Mouse (Mus musculus) embryonic facial prominence, embryonic 14.5 days (tissue): Measurements from ENCODE around the gene Usp42. TPM values are rescaled to one million over a fixed set of nuclear protein-coding genes. Genes with fewer than 3 reads are reported as not detected.

Experiments
- ATAC-seq: fragments of 200-750 bp; cut with Nextera tagmentation; 2 replicates; pipeline ENCODE4 v1.8.0; 2017; ENCODE audit warnings: low read depth, moderate number of reproducible peaks, moderate TSS enrichment
- DNase-seq: peaks from one replicate; pipeline ENCODE4 v3.0.0-alpha.2; 2015; ENCODE audit warnings: low spot score
- H3K27ac ChIP-seq: fragments of 300-500 bp; sonication (generic); replicated peaks from 2 replicates; pipeline ENCODE4 v1.5.1; 2014; ENCODE audit warnings: low read depth, mild to moderate bottlenecking, low read length, moderate library complexity
- H3K27me3 ChIP-seq: fragments of 300-500 bp; sonication (generic); replicated peaks from 2 replicates; pipeline ENCODE4 v1.6.1; 2014; ENCODE audit warnings: low read length; ENCODE audit not compliant: control insufficient read depth, insufficient read depth
- H3K36me3 ChIP-seq: fragments of 300-500 bp; sonication (generic); 2 replicates; pipeline ENCODE4 v1.6.1; 2014; ENCODE audit warnings: low read length, mixed read lengths; ENCODE audit not compliant: control insufficient read depth, insufficient read depth
- H3K4me1 ChIP-seq: fragments of 300-500 bp; sonication (generic); 2 replicates; pipeline ENCODE4 v1.6.1; 2014; ENCODE audit warnings: antibody characterized with exemption, low read length; ENCODE audit not compliant: control insufficient read depth, insufficient read depth
- H3K4me2 ChIP-seq: fragments of 300-500 bp; sonication (generic); 2 replicates; pipeline ENCODE4 v1.6.1; 2014; ENCODE audit warnings: low read depth, mild to moderate bottlenecking, low read length, moderate library complexity, mixed read lengths
- H3K4me3 ChIP-seq: fragments of 300-500 bp; sonication (generic); 2 replicates; pipeline ENCODE4 v1.5.1; 2014; ENCODE audit warnings: low read depth, mild to moderate bottlenecking, low read length
- H3K9ac ChIP-seq: fragments of 300-500 bp; sonication (generic); 2 replicates; pipeline ENCODE4 v1.6.1; 2014; ENCODE audit warnings: low read depth, mild to moderate bottlenecking, low read length, moderate library complexity, mixed read lengths
- H3K9me3 ChIP-seq: fragments of 300-500 bp; sonication (generic); 2 replicates; pipeline ENCODE4 v1.6.1; 2016; ENCODE audit warnings: low read length; ENCODE audit not compliant: control insufficient read depth
- WGBS: fragments of 180-500 bp; shearing (Covaris S2); extraction: QIAGEN DNeasy Blood & Tissue Kit; methylation state at CpG from one replicate; pipeline ENCODE4 v1.1.7; 2014; 5-methylcytosine and 5-hydroxymethylcytosine counted together
- polyA plus RNA-seq: library from polyadenylated mRNA; unstranded; fragments of >200 nt; fragmentation: Nextera tagmentation; extraction: Ambion mirVana; gene quantifications from 2 replicates; pipeline ENCODE4 v1.2.1, GENCODE M21; 2014

Usp42 gene
- 18.1 and 19.2 TPM in 2 replicates for polyA plus RNA-seq

GRCm38 (mm10) chr5:143732180-143732891 lies at the start of gene Usp42:
Gene Usp42, minus strand, starts transcription at chr5:143732280.
- peak within 1 kb of the TSS; percentile 90 for H3K4me3 ChIP-seq
- H3K27ac ChIP-seq = peak within 1 kb of the TSS; percentile 90
- ATAC-seq = peak; percentile 99
- H3K9me3 ChIP-seq = no peaks in the 10 kb centered on the region
- peaks cover 3% of the 10 kb centered on the region; the same call in 1 of the 2 replicates for H3K4me1 ChIP-seq
- under 1% methylated on average over 20 of the region's 82 CpGs for WGBS
- H3K9ac ChIP-seq = peak within 1 kb of the TSS; percentile 98
- DNase-seq = peak; percentile 99
- H3K4me2 ChIP-seq = peak within 1 kb of the TSS; percentile 79
- peaks cover 5% of the 10 kb centered on the region for H3K36me3 ChIP-seq
- no peaks in the 10 kb centered on the region for H3K27me3 ChIP-seq

GRCm38 (mm10) chr5:143760508-143760907 lies 28.4 kb upstream of the Usp42 start:
- Histone ChIP-seq H3K9me3 (no peaks in the 10 kb centered on the region), H3K4me3 (no peak overlapping the region), H3K4me2 (no peak overlapping the region), H3K27ac (no peak overlapping the region), H3K36me3 (no peaks in the 10 kb centered on the region), H3K27me3 (no peaks in the 10 kb centered on the region), H3K4me1 (peaks cover 7% of the 10 kb centered on the region), H3K9ac (no peak overlapping the region)
- DNase-seq (no peak), ATAC-seq (no peak)
- 97% methylated on average over 3 of the region's 3 CpGs for WGBS

- no peak for DNase-seq
- 86% methylated on average over 8 of the region's 8 CpGs for WGBS
- H3K9ac ChIP-seq = no peak overlapping the region
- H3K4me2 ChIP-seq = 0 out of 2 replicates have a peak overlapping the region, but pooled peaks have one; percentile 69
- no peaks in the 10 kb centered on the region for H3K9me3 ChIP-seq
- no peaks in the 10 kb centered on the region for H3K27me3 ChIP-seq
- ATAC-seq = no peak
- no peaks in the 10 kb centered on the region for H3K36me3 ChIP-seq
- no peak overlapping the region for H3K4me3 ChIP-seq
- H3K4me1 ChIP-seq = peaks cover 7% of the 10 kb centered on the region
- no peak overlapping the region for H3K27ac ChIP-seq
Observed at GRCm38 (mm10) chr5:143759554-143759953, 27.5 kb upstream of the Usp42 start.

GRCm38 (mm10) chr5:143757755-143758443 lies 25.8 kb upstream of the Usp42 start:
- DNase-seq = peak; percentile 95
- Histone ChIP-seq H3K27ac (peak overlapping the region; percentile 41; the same call in 1 of the 2 replicates), H3K36me3 (no peaks in the 10 kb centered on the region), H3K4me1 (peaks cover 7% of the 10 kb centered on the region), H3K4me2 (peak overlapping the region; percentile 69), H3K9me3 (no peaks in the 10 kb centered on the region), H3K9ac (peak overlapping the region; percentile 64), H3K4me3 (peak overlapping the region; percentile 51), H3K27me3 (no peaks in the 10 kb centered on the region)
- 28% methylated on average over 28 of the region's 28 CpGs for WGBS
- peak; percentile 98 for ATAC-seq

- H3K27ac ChIP-seq = no peak overlapping the region
- H3K9ac ChIP-seq = no peak overlapping the region
- H3K4me3 ChIP-seq = no peak overlapping the region
- no peaks in the 10 kb centered on the region for H3K27me3 ChIP-seq
- DNase-seq (no peak), ATAC-seq (no peak)
- no peak overlapping the region for H3K4me2 ChIP-seq
- H3K9me3 ChIP-seq = no peaks in the 10 kb centered on the region
- H3K36me3 ChIP-seq = no peaks in the 10 kb centered on the region
- H3K4me1 ChIP-seq = peaks cover 7% of the 10 kb centered on the region
- 92% methylated on average over 9 of the region's 9 CpGs for WGBS
Observed at GRCm38 (mm10) chr5:143755529-143756141, 23.6 kb upstream of the Usp42 start.

GRCm38 (mm10) chr5:143749630-143750208 lies 17.6 kb upstream of the Usp42 start:
- Histone ChIP-seq H3K4me3 (no peak overlapping the region), H3K27me3 (no peaks in the 10 kb centered on the region), H3K36me3 (no peaks in the 10 kb centered on the region), H3K27ac (no peak overlapping the region), H3K9me3 (no peaks in the 10 kb centered on the region), H3K9ac (no peak overlapping the region), H3K4me2 (no peak overlapping the region), H3K4me1 (no peaks in the 10 kb centered on the region)
- ATAC-seq (no peak), DNase-seq (no peak)
- 38% methylated on average over 2 of the region's 2 CpGs for WGBS

GRCm38 (mm10) chr5:143731483-143732112 lies 482 bp downstream of the Usp42 start:
- 4% methylated on average over 10 of the region's 82 CpGs for WGBS
- H3K9me3 ChIP-seq = no peaks in the 10 kb centered on the region
- H3K4me1 ChIP-seq = peaks cover 3% of the 10 kb centered on the region; the same call in 1 of the 2 replicates
- peaks cover 12% of the 10 kb centered on the region for H3K36me3 ChIP-seq
- peak overlapping the region; percentile 98 for H3K9ac ChIP-seq
- DNase-seq (peak; percentile 10), ATAC-seq (peak; percentile 23)
- peak overlapping the region; percentile 90 for H3K27ac ChIP-seq
- H3K4me2 ChIP-seq = peak overlapping the region; percentile 79
- no peaks in the 10 kb centered on the region for H3K27me3 ChIP-seq
- H3K4me3 ChIP-seq = peak overlapping the region; percentile 90

- no peaks in the 10 kb centered on the region for H3K27me3 ChIP-seq
- ATAC-seq = no peak
- peaks cover 3% of the 10 kb centered on the region; the same call in 1 of the 2 replicates for H3K4me1 ChIP-seq
- peak overlapping the region; percentile 98 for H3K9ac ChIP-seq
- 12% methylated on average over 6 of the region's 6 CpGs for WGBS
- H3K9me3 ChIP-seq = no peaks in the 10 kb centered on the region
- peak overlapping the region; percentile 90; the same call in 1 of the 2 replicates for H3K27ac ChIP-seq
- peaks cover 19% of the 10 kb centered on the region for H3K36me3 ChIP-seq
- peak; percentile 12 for DNase-seq
- peak overlapping the region; percentile 79 for H3K4me2 ChIP-seq
- H3K4me3 ChIP-seq = peak overlapping the region; percentile 90
Observed at GRCm38 (mm10) chr5:143730915-143731314, 1.2 kb downstream of the Usp42 start.
